Mouse (Mus musculus): ENCODE data around the gene Gm525.
"Not testable (repeated sequence)": the region's sequence is repeated elsewhere in the genome, so short reads cannot be mapped to it uniquely, and the experiment has no call there.

The Gm525 gene

DNA sequence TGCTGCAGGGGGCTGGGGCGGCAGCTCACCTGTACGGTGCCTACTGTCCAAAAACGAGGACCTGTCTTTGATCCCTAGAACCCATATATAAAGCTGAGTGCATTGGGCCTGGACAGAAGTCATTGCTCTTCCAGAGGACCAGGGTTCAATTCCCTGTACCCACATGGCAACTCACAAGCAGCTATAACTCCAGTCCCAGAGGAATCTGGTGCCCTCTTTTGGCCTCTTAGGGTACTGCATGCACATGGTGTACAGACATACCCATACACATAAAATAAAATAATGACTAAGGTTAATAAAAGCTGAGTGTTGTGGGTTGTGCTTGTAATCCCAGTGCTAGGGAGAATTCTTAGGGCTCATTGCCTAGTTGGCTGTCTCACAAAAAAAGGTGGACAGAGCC, 8.3 kb upstream of the Gm525 start:
- DNase-seq: peak; percentile 16

DNA sequence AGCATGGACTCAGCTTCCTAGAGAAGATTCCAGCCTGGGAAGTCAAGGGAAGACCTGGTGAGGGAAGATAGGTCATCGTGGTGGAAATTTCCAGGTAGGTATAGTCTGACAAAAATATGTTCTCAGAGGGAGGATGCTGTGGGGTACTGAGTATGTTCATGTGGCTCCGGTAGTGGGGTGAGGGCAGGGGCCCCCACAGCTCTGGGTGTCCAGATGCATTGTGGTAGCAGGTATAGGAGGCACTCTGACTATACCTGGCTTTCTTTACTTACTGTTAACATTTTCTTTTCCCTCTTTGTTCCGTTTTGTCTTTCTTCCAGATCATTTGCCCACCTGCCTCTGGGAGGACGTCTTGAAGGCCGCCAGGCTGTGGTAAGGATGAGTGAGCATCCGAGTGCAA, 7.5 kb upstream of the Gm525 start:
- DNase-seq: no peak

DNA sequence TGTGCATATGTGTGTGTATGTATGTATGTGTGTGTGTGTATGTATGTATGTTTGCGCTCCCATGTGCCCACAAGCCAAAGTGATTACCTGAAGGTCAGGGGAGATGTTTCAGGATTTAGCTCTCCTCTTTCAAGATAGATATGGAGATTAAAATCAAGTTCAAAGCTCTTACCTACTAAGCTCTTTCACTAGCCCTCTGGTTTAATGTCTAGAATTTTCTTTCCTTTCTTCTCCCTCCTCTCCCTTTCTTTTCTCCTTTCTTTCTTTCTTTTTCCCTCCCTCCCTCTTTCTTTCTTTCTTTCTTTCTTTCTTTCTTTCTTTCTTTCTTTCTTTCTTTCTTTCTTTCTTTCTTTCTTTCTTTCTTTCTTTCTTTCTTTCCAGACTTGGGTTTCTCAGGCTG, 6.9 kb upstream of the Gm525 start, which contains the start of gene Dgke:
Gene Dgke, minus strand, starts transcription at position 101 of the 400 bp plus-strand sequence.
- no peak for DNase-seq

DNA sequence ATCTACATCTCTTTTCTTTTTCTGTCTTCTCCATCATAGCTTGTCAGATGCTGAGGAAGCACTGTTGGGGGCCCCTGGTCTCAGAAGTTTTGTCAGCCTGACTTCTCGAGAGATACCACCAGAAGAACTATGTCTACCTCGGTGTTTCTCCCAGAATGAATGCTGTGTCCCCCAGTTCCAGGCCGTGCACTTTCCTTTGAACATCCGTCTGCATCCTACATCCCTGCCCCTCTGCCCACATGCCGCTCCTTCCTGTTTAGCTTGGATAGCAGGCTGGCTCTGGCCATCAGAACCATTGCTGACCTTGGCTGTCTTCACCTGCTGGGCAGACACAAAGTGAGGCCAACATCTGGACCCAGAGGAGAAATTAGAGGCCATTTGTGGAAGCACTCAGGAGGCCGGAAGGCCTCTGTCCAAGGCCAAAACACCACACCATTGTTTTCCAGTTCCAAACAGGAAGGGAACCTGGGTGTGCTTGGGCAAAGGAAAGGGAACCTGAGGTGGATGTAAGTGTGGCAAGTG, 6.3 kb upstream of the Gm525 start:
- peak; percentile 12 for DNase-seq

DNA sequence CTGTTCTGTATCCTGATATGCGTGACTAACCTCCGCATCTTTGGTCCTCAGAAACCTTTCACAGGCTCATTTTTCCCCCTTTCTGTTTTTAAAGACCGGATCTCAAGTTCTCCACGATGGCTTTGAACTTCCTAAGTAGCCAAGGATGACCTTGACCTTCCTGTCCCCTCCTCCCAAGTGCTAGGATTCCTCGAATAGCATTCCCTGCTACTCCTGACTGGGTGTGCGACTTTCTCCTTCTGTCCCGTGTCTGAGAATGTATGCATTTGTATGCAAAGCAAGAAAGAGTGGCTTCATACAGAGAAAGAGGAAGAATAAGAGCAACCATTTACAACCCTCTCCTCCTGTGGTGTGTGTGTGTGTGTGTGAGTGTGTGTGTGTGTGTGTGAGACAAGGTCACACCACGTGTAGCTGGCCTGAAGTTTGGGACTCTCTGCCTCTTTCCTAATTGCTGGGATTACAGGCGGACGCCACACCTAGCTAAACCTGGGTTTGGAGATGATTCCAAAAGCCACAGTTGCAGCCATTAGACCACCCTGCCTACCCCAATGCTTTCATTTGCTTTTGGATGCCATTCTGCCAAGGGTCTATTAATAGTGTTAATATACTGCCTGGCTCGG, 5.7 kb upstream of the Gm525 start:
- DNase-seq: no peak

DNA sequence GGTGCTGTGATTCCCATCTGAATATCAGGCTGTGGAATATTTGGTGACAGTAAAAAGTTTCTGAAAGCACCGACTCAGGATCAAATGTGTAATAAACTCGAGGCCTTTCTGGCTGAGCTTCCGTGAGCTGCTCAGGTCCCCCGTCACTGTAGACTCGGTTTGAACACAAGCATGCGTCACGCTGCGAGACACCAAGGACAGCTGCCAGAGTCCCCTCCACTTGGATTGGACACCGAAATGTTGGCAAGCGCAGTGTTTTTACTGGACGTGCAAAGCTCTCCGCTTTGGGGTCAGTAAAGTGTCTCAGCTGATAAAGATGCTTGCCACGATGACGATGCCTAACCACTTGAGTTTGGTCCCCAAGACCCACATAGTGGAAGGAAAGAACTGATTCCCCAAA, 5.0 kb upstream of the Gm525 start:
- no peak for DNase-seq

DNA sequence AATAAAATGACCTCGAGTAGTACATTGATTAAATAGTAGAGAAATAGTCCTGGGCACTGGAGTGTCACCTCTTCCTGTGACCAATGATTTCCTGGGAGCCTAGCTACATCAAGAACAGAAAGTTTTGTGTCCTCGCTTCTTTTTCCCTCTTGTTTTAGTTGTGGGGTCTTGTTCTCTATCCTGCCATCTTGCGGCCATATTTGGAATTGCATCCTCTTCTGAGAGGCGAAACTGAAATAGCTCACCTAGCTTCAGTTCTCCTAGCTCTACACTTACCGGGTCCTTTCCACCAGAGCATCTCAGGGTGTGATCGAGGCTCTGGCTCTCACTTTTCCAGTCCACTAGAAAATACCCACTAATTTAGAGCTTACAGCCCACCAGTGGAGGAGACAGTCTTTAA, 4.3 kb upstream of the Gm525 start:
- DNase-seq: peak; percentile 86

DNA sequence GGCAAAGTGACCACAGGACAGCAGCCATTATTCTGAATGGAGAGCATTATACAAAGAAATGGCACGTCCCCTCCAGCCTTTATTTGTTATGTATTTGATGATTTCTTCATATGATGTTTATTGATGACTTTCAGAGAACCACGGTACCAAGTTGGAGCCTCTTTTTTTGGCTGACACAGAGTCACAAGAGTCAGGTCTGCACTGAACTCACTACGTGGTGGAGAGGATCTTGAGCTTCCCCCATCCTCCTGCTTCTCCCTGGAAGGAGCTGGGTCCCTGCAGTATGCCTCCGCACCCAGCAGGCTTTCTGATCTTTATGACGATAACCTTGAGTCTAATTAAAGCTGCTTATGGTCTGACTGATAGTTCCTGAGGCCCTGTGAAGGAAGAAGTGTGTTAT, 2.1 kb upstream of the Gm525 start:
- DNase-seq: no peak

DNA sequence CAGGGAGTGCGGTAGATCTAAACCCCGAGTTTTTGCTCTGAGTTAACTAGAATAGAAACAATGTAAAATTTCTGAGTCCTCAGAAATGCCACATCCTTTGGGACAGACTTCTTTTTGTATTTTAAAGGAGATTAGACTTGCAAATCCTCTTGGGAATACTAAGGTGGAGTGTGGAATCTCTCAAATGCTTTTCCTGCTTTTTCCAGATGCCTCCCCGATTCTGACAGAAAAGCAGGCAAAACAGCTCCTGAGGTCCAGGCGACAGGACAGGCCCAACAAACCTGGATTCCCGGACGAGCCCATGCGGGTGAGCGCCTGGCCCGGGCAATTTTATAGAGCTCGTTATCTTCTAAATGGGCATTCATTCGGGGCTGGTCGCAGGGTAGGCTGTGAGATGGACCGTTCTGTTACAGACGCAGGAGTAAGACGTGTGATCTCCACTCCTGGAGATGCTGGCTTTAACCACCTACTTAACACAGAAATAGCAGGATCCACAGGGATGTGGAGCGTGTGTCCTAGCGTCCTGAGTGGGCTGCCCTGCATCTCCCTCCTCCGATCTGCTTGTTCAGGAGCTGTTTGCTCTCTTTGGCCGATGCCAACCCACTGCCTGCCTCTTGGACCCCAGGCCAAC, 1.3 kb downstream of the Gm525 start:
- DNase-seq: no peak

DNA sequence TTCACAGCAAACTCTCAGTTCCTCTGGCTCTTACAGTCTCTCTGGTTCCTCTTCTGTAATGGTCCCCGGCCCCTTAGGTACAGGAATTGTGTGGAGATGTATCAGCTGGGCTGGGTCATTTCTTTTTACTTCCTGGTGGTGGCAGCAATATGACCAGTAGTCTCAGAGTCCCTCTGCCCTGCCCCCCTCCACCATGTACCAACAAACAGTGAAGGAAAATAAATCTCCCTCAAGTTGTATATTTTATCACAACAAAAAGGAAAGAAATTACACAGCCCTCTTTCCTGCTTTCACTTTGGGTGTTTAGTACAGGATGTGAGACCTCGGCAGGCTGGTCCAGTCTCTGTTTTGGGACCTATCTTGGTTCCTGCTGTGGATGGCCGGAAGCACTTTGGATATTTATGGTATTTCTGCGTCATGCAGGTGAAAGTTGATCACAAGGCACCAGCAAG, 2.8 kb downstream of the Gm525 start:
- DNase-seq: peak; percentile 47

DNA sequence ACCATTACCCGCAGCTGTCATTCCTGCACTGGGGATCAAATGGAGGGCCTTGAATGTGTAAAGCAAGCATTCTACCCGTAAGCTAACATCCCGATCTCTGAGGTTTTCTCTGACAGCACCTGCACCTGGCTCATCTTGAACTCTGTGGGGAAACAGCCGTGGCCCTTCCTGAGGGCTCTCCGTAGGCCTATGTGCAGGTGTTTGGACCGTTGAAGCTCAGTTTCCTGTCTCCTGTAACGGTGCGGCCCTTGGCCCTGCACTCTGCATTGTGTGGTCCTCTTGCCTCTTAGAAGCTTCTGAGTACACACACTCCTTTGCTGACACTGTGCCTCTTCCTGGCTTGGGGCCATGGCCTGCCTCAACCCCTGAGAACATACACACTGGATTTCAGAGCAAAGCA, 4.0 kb downstream of the Gm525 start:
- no peak for DNase-seq

DNA sequence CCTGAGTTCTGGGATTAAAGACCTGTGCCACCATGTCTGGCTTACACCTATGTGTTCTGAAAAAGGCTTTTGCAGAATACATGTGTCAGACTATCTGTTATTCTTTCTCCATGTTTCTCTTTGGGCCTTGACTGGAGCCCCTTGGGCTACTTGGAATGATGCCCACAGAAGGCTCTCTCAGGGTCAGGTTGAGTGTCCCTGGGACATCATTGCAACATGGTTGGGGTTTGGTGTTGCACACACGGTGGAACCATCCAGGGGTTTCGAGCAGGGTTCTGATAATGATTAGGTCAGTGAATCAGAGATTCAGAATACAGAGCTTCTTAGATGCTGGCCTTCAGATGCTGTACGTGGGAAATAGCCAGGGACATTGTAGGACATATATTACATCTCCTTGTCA, 4.7 kb downstream of the Gm525 start:
- no peak for DNase-seq

DNA sequence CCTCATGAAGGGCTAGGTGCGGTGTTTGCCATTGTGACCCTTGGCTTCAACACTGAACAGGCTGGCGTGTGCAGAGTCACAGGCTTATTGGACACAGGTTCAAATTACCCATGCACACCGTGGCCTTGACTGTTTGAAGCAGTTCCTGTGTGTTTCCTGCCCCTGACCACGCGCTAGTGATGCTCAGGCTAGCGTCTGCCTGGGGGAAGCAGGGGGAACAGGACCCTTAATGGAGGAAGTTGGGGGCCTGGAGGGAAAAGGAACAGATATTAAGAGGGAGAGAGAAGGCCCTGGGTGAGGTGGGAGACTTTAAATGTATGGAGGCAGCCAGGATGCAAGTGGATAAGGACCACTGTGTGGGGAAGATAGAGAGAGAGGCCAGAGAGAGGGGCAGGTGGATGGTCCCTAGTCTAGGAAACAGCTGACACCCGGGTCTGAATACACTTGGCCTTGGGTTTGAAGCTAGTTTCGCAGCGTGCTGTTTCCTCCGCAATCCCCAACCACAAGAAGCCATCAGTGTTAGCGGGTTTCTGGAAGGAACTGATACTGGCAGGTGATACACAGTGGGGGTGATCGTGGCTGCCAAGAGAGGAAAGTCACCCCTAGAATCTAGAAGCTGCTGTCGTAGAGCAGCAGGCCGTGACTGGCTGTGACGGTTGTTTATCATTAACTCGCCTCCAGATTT, 5.5 kb downstream of the Gm525 start:
- DNase-seq: no peak

DNA sequence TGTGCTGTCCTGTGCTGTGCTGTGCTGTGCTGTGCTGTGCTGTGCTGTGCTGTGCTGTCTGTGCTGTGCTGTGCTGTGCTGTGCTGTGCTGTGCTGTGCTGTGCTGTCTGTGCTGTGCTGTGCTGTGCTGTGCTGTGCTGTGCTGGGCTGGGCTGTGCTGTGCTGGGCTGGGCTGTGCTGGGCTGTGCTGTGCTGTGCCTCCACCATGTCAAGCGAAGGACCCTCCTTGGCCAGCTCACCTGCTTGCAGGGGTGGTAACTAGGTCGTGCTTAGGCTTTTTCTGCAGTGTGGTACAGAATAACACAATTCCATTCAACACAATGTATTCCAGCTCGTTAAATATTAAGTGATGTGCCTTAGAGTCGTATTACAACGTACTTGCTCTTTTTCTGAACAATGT, 8.3 kb downstream of the Gm525 start:
- not testable (repeated sequence) for DNase-seq

DNA sequence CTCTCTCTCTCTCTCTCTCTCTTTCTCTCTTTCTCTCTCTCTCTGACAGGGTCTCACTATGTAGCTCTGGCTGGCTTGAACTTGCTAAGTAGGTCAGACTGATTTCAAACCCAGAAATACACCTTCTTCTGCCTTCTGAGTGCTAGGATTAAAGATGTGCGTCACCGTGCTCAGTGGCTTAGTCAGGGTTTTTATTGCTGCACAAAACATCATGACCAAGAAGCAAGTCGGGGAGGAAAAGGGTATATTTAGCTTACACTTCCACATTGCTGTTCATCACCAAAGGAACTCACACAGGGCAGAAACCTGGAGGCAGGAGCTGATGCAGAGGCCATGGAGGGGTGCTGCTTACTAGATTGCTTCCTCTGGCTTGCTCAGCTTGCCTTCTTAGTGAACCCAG, 9.1 kb downstream of the Gm525 start:
- not testable (repeated sequence) for DNase-seq

DNA sequence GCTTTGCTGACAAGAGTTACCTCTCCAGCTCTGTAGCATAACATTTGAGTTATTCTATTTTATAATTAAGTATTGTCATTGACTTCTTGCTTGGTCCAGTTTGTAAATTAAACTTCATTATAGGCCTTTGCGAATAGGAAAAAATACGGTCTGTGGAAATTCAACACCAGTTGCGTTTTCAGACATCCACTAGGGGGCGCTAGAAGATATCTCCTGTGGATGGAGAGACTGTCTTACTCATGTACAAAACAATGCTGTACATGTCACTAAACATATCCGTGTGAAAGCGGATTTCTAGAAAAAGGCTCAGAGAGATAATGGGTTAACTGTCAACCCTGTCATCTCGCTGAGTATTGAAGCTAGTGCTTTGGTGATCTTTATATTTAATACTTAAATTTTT, 11.0 kb downstream of the Gm525 start:
- peak; percentile 77 for DNase-seq

DNA sequence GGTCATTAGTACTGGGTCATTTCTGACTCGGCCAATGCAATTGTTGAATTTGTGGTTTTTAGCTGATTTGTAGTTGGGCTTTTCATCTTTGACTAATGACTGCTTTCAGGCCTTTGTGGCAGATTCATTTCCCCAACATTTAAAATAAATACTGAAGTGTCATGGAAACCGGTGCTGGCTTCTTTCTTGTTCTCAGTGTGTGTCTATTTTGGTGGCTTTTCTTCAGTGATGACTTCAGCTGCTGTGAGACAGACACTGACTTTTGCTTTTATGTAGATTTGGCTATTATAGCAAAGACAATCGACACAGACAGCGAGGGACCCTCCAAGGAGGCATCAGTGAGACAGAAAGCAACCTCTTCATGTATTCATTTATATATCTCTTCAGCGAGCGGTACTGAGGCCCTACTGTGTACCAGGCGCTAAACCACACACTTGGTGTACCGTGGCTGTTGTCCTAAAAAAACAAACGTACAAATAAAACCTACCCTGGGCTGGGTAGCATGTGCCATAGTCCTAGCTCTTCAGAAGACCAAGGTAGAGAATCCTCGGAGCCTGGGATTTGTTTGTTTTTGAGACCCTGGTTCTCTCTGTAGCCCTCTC, 12.7 kb downstream of the Gm525 start:
- DNase-seq: no peak

DNA sequence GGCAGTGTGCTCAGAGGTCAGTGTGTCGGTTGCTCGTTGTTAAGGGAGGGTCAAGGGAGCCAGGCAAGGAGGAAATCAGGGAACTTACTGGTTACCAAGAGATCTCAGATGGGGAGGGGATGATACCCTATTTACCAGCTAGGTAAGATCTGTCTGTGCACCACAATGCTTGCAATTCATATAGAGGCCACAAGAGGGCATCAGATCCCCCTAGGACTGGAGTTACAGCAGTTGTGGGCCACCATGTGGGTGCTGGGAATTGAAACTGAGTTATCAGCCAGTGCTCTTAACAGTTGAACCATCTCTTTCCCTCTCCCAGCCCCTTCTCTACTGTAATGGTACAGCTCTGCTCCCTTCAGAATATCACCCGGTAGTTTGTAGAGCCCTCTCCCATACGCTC, 15.1 kb downstream of the Gm525 start:
- peak; percentile 9 for DNase-seq

DNA sequence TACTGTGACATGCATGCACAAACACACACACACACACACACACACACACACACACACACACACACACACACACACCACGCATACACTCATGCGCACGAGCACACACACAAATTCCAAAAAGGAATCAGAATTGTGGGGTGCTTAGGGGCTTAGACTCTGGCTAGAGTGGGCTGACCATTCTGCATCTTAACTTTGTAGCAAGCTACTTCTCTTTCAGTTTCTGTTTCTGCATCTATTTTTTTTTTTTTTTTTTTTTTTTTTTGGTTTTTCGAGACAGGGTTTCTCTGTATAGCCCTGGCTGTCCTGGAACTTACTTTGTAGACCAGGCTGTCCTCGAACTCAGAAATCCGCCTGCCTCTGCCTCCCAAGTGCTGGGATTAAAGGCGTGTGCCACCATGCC, 16.7 kb downstream of the Gm525 start:
- DNase-seq: not testable (repeated sequence)

DNA sequence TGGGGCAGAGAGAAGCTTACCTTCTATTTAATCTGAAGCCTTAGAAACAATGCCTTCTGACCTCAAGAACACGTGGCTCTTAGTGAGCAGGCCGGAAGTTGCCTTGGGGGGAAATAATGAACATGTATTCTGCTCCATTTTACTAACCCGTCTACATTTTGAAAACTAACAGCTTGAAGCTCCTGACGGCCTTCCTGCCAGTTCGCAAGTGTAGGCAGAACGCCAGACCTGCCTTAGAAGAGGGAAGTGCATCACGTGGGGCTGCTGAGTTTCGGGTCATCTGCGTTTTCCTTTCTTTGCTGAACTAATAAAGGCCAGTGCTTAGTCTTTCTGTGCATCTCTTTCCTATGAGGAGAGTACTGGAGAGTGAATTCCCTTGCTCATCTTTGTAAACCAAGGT, 19.1 kb downstream of the Gm525 start:
- DNase-seq: peak; percentile 76

DNA sequence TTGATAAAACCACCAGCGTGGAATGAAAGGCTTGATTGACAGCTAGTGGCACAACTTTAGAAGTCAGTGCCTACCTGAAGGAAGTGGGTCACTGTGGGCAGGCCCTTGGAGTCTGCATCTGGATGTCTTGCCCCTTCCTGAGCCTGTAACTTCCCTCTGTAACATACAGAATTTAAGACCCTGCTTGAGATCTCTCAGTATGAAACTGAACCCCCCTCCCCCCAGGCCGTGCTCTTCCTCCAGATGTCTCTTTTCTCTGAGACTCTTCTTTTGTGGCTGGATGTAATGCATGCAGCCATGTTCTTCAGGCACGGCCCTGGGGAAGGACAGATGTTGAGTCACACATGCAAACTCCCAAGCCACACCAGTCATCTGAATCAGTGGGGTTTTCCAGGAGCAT, 21.7 kb downstream of the Gm525 start:
- no peak for DNase-seq

DNA sequence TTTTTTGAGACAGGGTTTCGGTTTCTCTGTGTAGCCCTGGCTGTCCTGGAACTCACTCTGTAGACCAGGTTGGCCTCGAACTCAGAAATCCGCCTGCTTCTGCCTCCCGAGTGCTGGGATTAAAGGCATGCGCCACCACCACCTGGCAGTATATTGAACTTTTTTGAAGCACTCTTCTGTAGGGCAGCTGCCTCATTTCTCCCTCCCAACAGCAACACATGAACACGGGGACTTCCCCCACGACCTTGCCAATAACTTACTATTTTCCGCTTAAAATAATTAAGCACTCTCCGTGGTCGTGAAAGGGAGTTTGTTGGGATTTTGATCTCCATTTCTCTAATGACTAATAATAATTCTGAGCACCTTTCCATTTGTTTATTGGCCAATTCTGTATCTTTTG, 23.7 kb downstream of the Gm525 start:
- DNase-seq: not testable (repeated sequence)

DNA sequence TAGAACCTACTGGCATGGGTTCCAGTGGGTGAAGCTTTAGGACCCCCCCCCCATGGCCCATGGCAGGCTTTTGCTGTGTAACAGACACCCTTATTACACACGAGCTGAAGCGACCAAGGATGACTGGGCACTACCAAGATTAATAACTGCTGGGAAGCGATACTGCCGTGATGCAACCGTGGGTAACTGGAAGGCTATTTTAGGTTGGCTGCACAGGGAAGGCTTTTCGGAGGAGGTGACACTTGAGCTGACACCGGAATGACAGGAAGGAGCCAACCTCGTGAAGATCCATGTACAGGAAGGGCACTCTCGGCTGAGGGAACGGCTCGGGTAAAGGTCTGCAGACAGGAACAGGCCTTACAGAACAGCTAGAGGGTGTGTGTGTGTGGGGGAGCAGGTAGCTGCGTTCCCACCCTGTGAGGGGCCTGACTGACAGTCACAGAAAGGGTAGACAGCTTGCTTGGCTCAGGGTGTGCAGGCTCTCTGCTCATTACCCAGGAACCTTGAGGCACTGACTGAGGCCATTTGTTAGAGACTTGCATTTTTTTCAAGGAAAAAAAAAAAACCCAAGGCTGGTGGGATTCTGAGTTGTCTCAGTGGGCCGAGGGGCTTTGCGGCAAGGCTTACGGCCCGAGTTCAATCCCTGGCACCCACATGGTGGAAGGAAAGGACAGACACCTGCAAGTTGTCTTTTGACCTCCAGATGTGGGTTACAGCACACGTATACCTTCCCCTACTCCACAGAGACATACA, 24.6 kb downstream of the Gm525 start:
- no peak for DNase-seq
